Mouse (Mus musculus) intestine, embryonic 15.5 days (tissue): ENCODE results near the gene Mettl18. TPM values are rescaled to one million over a fixed set of nuclear protein-coding genes. Genes with fewer than 3 reads are reported as not detected.
"Not testable (repeated sequence)": the region's sequence is repeated elsewhere in the genome, so short reads cannot be mapped to it uniquely, and the experiment has no call there.

Source experiments
- ATAC-seq: fragments of 200-750 bp; cut with Nextera tagmentation; 2 replicates; pipeline ENCODE4 v1.8.0; 2017; ENCODE audit warnings: moderate TSS enrichment, moderate library complexity
- H3K27ac ChIP-seq: fragments of 300-500 bp; sonication (generic); 2 replicates; pipeline ENCODE4 v1.5.1; 2015; ENCODE audit warnings: mild to moderate bottlenecking, inconsistent platforms
- H3K27me3 ChIP-seq: fragments of 300-500 bp; sonication (generic); replicated peaks from 2 replicates; pipeline ENCODE4 v1.6.1; 2015; ENCODE audit warnings: inconsistent platforms
- H3K36me3 ChIP-seq: fragments of 300-500 bp; sonication (generic); 2 replicates; pipeline ENCODE4 v1.6.1; 2015; ENCODE audit warnings: inconsistent platforms
- H3K4me1 ChIP-seq: fragments of 300-500 bp; sonication (generic); replicated peaks from 2 replicates; pipeline ENCODE4 v1.6.1; 2015; ENCODE audit warnings: inconsistent platforms
- H3K4me2 ChIP-seq: fragments of 300-500 bp; sonication (generic); replicated peaks from 2 replicates; pipeline ENCODE4 v1.6.1; 2015; ENCODE audit warnings: mild to moderate bottlenecking, inconsistent platforms
- H3K4me3 ChIP-seq: fragments of 300-500 bp; sonication (generic); replicated peaks from 2 replicates; pipeline ENCODE4 v1.5.1; 2015; ENCODE audit warnings: inconsistent platforms
- H3K9ac ChIP-seq: fragments of 300-500 bp; sonication (generic); 2 replicates; pipeline ENCODE4 v1.6.1; 2015; ENCODE audit warnings: inconsistent platforms
- H3K9me3 ChIP-seq: fragments of 300-500 bp; sonication (generic); 2 replicates; pipeline ENCODE4 v1.6.1; 2016; ENCODE audit warnings: inconsistent platforms
- WGBS: fragments of 180-500 bp; shearing (Covaris S2); methylation state at CpG from one replicate; pipeline ENCODE4 v1.1.7; 2015; 5-methylcytosine and 5-hydroxymethylcytosine counted together
- polyA plus RNA-seq: library from polyadenylated mRNA; unstranded; fragments of >200 nt; fragmentation: Nextera tagmentation; extraction: Ambion mirVana; gene quantifications from 2 replicates; pipeline ENCODE4 v1.2.1, GENCODE M21; 2015

Mettl18 gene
- polyA plus RNA-seq, 1 experiment from 2014 or later, result 11.0 TPM

DNA sequence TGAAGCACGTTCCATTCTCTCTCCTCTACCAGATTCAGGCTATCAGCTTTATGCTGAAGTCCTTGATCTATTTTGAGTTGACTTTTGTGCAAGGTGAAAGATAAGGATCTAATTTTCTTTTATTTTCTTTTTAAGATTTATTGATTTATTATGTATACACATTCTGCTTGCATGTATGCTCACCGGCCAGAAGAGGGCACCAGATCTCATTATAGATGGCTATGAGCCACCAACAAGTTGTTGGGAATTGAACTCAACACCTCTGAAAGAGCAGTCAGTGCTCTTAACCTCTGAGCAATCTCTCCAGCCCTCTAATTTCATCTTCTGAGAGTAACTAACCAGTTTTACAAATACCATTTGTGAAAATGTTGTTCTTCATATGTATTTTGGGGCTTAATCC lies 14.5 kb downstream of the Mettl18 start:
- H3K4me3 ChIP-seq, result no peak overlapping the region
- H3K36me3 ChIP-seq, result no peaks in the 10 kb centered on the region
- WGBS, result 40% methylated on average over 2 of the region's 2 CpGs
- H3K9ac ChIP-seq, result no peak overlapping the region
- H3K4me2 ChIP-seq, result no peak overlapping the region
- H3K27me3 ChIP-seq, result no peaks in the 10 kb centered on the region
- no peak overlapping the region for H3K27ac ChIP-seq
- no peak for ATAC-seq
- no peaks in the 10 kb centered on the region for H3K4me1 ChIP-seq
- no peaks in the 10 kb centered on the region for H3K9me3 ChIP-seq

- Histone ChIP-seq H3K27me3 (no peaks in the 10 kb centered on the region), H3K9ac (no peak overlapping the region), H3K36me3 (no peaks in the 10 kb centered on the region), H3K9me3 (no peaks in the 10 kb centered on the region), H3K4me1 (no peaks in the 10 kb centered on the region), H3K4me2 (no peak overlapping the region), H3K27ac (no peak overlapping the region), H3K4me3 (no peak overlapping the region)
- ATAC-seq, result no peak
- 68% methylated on average over 1 of the region's 1 CpGs for WGBS
Observed at GRCm38 (mm10) chr1:164014616-164015015, 19.9 kb downstream of the Mettl18 start.

- H3K4me2 ChIP-seq, result no peak overlapping the region
- H3K9ac ChIP-seq, result no peak overlapping the region
- H3K36me3 ChIP-seq, result no peaks in the 10 kb centered on the region
- no peaks in the 10 kb centered on the region for H3K9me3 ChIP-seq
- H3K4me3 ChIP-seq, result no peak overlapping the region
- no peaks in the 10 kb centered on the region for H3K4me1 ChIP-seq
- no peak overlapping the region for H3K27ac ChIP-seq
- no peak for ATAC-seq
- no peaks in the 10 kb centered on the region for H3K27me3 ChIP-seq
- WGBS, result 77% methylated on average over 16 of the region's 16 CpGs
Observed at GRCm38 (mm10) chr1:164018221-164018896, 23.7 kb downstream of the Mettl18 start.

DNA sequence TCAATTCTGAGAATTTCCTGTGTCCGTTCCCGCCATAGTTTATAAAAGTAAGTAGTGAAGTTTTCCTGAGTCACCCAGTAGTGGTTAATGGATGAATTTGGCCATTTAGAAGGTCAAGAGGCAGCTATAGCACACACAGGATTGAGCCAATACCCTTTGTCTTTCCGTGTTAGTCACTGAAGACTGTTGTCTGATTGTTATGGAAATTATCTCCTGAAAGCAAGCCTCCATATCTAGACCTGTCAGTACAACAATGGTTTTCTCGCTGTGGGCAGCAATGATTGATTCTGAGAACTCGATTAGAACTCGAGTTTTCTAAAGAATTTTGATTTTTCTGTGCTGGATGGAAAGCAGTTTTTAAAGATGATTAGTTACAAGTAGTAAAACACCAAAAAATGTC lies 25.1 kb downstream of the Mettl18 start:
- Histone ChIP-seq H3K4me1 (no peaks in the 10 kb centered on the region), H3K9ac (no peak overlapping the region), H3K27ac (no peak overlapping the region), H3K9me3 (no peaks in the 10 kb centered on the region), H3K27me3 (no peaks in the 10 kb centered on the region), H3K4me3 (no peak overlapping the region), H3K4me2 (no peak overlapping the region), H3K36me3 (no peaks in the 10 kb centered on the region)
- ATAC-seq, result no peak
- 74% methylated on average over 6 of the region's 6 CpGs for WGBS

- H3K4me1 ChIP-seq, ATAC-seq, H3K9ac ChIP-seq, H3K9me3 ChIP-seq, H3K4me3 ChIP-seq, H3K36me3 ChIP-seq, H3K27me3 ChIP-seq, H3K4me2 ChIP-seq, H3K27ac ChIP-seq: not testable (repeated sequence)
- 86% methylated on average over 3 of the region's 3 CpGs for WGBS
Observed at GRCm38 (mm10) chr1:164020746-164021145, 26.1 kb downstream of the Mettl18 start.

DNA sequence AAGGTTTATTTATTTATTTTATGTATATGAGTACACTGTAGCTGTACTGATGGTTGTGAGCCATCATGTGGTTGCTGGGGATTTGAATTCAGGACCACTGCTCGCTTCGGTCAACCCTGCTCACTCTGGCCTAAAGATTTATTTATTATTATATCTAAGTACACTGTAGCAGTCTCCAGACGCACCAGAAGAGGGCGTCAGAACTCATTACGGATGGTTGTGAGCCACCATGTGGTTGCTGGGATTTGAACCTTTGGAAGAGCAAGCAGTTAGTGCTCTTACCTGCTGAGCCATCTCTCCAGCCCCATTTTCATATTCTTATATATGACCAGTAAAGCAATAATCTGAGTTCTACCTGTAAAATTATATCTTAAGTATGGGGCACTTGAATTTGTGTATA lies 27.4 kb downstream of the Mettl18 start:
- not testable (repeated sequence) for H3K27me3 ChIP-seq, H3K36me3 ChIP-seq, ATAC-seq, H3K4me3 ChIP-seq, H3K9ac ChIP-seq, H3K27ac ChIP-seq, H3K4me2 ChIP-seq, H3K9me3 ChIP-seq, H3K4me1 ChIP-seq
- WGBS, result 79% methylated on average over 5 of the region's 5 CpGs

- 84% methylated on average over 4 of the region's 4 CpGs for WGBS
- Histone ChIP-seq H3K36me3 (no peaks in the 10 kb centered on the region), H3K4me3 (no peak overlapping the region), H3K27ac (no peak overlapping the region), H3K27me3 (no peaks in the 10 kb centered on the region), H3K4me2 (no peak overlapping the region), H3K4me1 (no peaks in the 10 kb centered on the region), H3K9ac (no peak overlapping the region), H3K9me3 (no peaks in the 10 kb centered on the region)
- ATAC-seq, result no peak
Observed at GRCm38 (mm10) chr1:164025685-164026084, 31.0 kb downstream of the Mettl18 start.

GRCm38 (mm10) chr1:164027416-164027815 lies 32.7 kb downstream of the Mettl18 start:
- Histone ChIP-seq H3K4me3 (no peak overlapping the region), H3K27me3 (no peaks in the 10 kb centered on the region)
- WGBS, result 60% methylated on average over 5 of the region's 5 CpGs

GRCm38 (mm10) chr1:164040385-164041135 lies 45.9 kb downstream of the Mettl18 start:
- Histone ChIP-seq H3K4me2 (no peak overlapping the region), H3K27ac (no peak overlapping the region), H3K36me3 (no peaks in the 10 kb centered on the region), H3K27me3 (no peaks in the 10 kb centered on the region), H3K9me3 (no peaks in the 10 kb centered on the region), H3K4me3 (no peak overlapping the region), H3K4me1 (no peaks in the 10 kb centered on the region), H3K9ac (no peak overlapping the region)
- ATAC-seq, result no peak
- WGBS, result 73% methylated on average over 10 of the region's 10 CpGs

More at GRCm38 (mm10) chr1:164027416-164027815, 32.7 kb downstream of the Mettl18 start:
- no peak overlapping the region for H3K27ac ChIP-seq
- H3K36me3 ChIP-seq, result no peaks in the 10 kb centered on the region
- no peak overlapping the region for H3K4me2 ChIP-seq
- H3K4me1 ChIP-seq, result no peaks in the 10 kb centered on the region
- no peaks in the 10 kb centered on the region for H3K9me3 ChIP-seq
- ATAC-seq, result no peak
- H3K9ac ChIP-seq, result no peak overlapping the region

GRCm38 (mm10) chr1:164043549-164043948 lies 48.9 kb downstream of the Mettl18 start:
- no peak for ATAC-seq
- Histone ChIP-seq H3K36me3 (no peaks in the 10 kb centered on the region), H3K4me2 (no peak overlapping the region)

More at GRCm38 (mm10) chr1:164043549-164043948, 48.9 kb downstream of the Mettl18 start:
- no peak overlapping the region for H3K9ac ChIP-seq
- H3K27ac ChIP-seq, result no peak overlapping the region
- H3K4me3 ChIP-seq, result no peak overlapping the region
- H3K27me3 ChIP-seq, result no peaks in the 10 kb centered on the region
- 57% methylated on average over 3 of the region's 3 CpGs for WGBS
- H3K4me1 ChIP-seq, result no peaks in the 10 kb centered on the region
- no peaks in the 10 kb centered on the region for H3K9me3 ChIP-seq
